Mouse (Mus musculus) olfactory bulb, adult 2 months (tissue): ENCODE measurements around the gene Tnpo1.

Experiments used
- CTCF ChIP-seq: fragments of 200-500 bp; IDR thresholded peaks from 2 replicates; pipeline ENCODE4 v1.5.1; 2012; ENCODE audit warnings: low read depth, mild to moderate bottlenecking, low read length, moderate library complexity; ENCODE audit not compliant: insufficient read depth
- POLR2A ChIP-seq: fragments of 200-500 bp; IDR thresholded peaks from 2 replicates; pipeline ENCODE4 v1.6.1; 2012; ENCODE audit warnings: mild to moderate bottlenecking, low read depth, low read length, moderate library complexity; ENCODE audit not compliant: insufficient read depth

GRCm38 (mm10) chr13:98917851-98918250, 8.3 kb downstream of the Tnpo1 start:
- TF ChIP-seq CTCF, result no peak
- no peak for TF ChIP-seq POLR2A
